Mouse (Mus musculus) kidney, postnatal 0 days (tissue): ENCODE results near the gene Olfr603. TPM values are rescaled to one million over a fixed set of nuclear protein-coding genes. Genes with fewer than 3 reads are reported as not detected.

ENCODE experiments used
- ATAC-seq: fragments of 200-750 bp; cut with Nextera tagmentation; replicated peaks from 2 replicates; pipeline ENCODE4 v1.8.0; 2017; ENCODE audit warnings: low read depth, moderate number of reproducible peaks, moderate TSS enrichment, moderate library complexity; ENCODE audit not compliant: low FRiP score
- DNase-seq: peaks from one replicate; pipeline ENCODE4 v3.0.0-alpha.2; 2016; ENCODE audit warnings: low spot score
- H3K27ac ChIP-seq: fragments of 300-500 bp; sonication (generic); 2 replicates; pipeline ENCODE4 v1.5.1; 2014; ENCODE audit warnings: mild to moderate bottlenecking
- H3K27me3 ChIP-seq: fragments of 300-500 bp; sonication (generic); 2 replicates; pipeline ENCODE4 v1.6.1; 2014; ENCODE audit warnings: low read length, mixed read lengths; ENCODE audit not compliant: insufficient read depth
- H3K36me3 ChIP-seq: fragments of 300-500 bp; sonication (generic); 2 replicates; pipeline ENCODE4 v1.6.1; 2014; ENCODE audit warnings: low read length, mixed read lengths; ENCODE audit not compliant: insufficient read depth
- H3K4me1 ChIP-seq: fragments of 300-500 bp; sonication (generic); replicated peaks from 2 replicates; pipeline ENCODE4 v1.6.1; 2014; ENCODE audit warnings: antibody characterized with exemption, low read length, mixed read lengths; ENCODE audit not compliant: insufficient read depth
- H3K4me2 ChIP-seq: fragments of 300-500 bp; sonication (generic); 2 replicates; pipeline ENCODE4 v1.6.1; 2014; ENCODE audit warnings: mild to moderate bottlenecking, low read length, moderate library complexity, mixed read lengths
- H3K4me3 ChIP-seq: fragments of 300-500 bp; sonication (generic); replicated peaks from 2 replicates; pipeline ENCODE4 v1.5.1; 2014; ENCODE audit warnings: low read depth, low read length
- H3K9ac ChIP-seq: fragments of 300-500 bp; sonication (generic); 2 replicates; pipeline ENCODE4 v1.6.1; 2014; ENCODE audit warnings: low read depth, low read length
- H3K9me3 ChIP-seq: fragments of 300-500 bp; sonication (generic); replicated peaks from 2 replicates; pipeline ENCODE4 v1.6.1; 2016; ENCODE audit warnings: low read length, inconsistent platforms, mixed read lengths
- CTCF ChIP-seq: IDR thresholded peaks from 2 replicates; pipeline ENCODE4 v1.5.1; 2016; ENCODE audit warnings: antibody characterized with exemption, low read depth, mild to moderate bottlenecking, moderate library complexity
- WGBS: fragments of 180-500 bp; shearing (Covaris S2); extraction: QIAGEN DNeasy Blood & Tissue Kit; methylation state at CpG from one replicate; pipeline ENCODE4 v1.1.7; 2014; 5-methylcytosine and 5-hydroxymethylcytosine counted together
- microRNA-seq: library from miRNA; unstranded; fragments of <30 nt; microRNA quantifications from one replicate; pipeline ENCODE4, GENCODE M21; 2016
- polyA plus RNA-seq: library from polyadenylated mRNA; unstranded; fragments of >200 nt; fragmentation: Nextera tagmentation; extraction: Ambion mirVana; gene quantifications from 2 replicates; pipeline ENCODE4 v1.2.1, GENCODE M21; 2015

The Olfr603 gene
- polyA plus RNA-seq, 1 experiment from 2014 or later = not detected

- Histone ChIP-seq H3K4me2 (no peak within 1 kb of the TSS), H3K27ac (no peak within 1 kb of the TSS), H3K36me3 (no peaks in the 10 kb centered on the region), H3K9ac (no peak within 1 kb of the TSS), H3K27me3 (no peaks in the 10 kb centered on the region), H3K4me1 (no peaks in the 10 kb centered on the region), H3K9me3 (no peaks in the 10 kb centered on the region), H3K4me3 (no peak within 1 kb of the TSS)
- no peak for TF ChIP-seq CTCF
- DNase-seq (no peak), ATAC-seq (no peak)
- 78% methylated on average over 1 of the region's 1 CpGs for WGBS
Observed at GRCm38 (mm10) chr7:103335617-103336016, 50.4 kb downstream of the Olfr603 start, which contains the start of gene Olfr599. TSS of gene Olfr599 (plus strand) at chr7:103335917.

Small RNA genes within 50 kb of the gene (microRNA-seq; reads per million reads assigned to microRNA genes)
- gene Gm25774 = not detected

Other genes with a start within 250 kb of the Olfr603 start
- not detected in 2 replicates for gene Olfr588-ps1, start 245.3 kb downstream of the Olfr603 start, polyA plus RNA-seq
- not detected in 2 replicates for gene Olfr589, start 229.8 kb downstream of the Olfr603 start, polyA plus RNA-seq
- gene Olfr591, start 207.8 kb downstream of the Olfr603 start, polyA plus RNA-seq = not detected in 2 replicates
- not detected in 2 replicates for gene Olfr592, start 201.4 kb downstream of the Olfr603 start, polyA plus RNA-seq
- gene Olfr593, start 174.3 kb downstream of the Olfr603 start, polyA plus RNA-seq = not detected in 2 replicates
- not detected in 2 replicates for gene Olfr594, start 169.2 kb downstream of the Olfr603 start, polyA plus RNA-seq
- gene Usp17ld, start 133.7 kb downstream of the Olfr603 start, polyA plus RNA-seq = not detected in 2 replicates
- gene Olfr596, start 80.5 kb downstream of the Olfr603 start, polyA plus RNA-seq = not detected in 2 replicates
- gene Olfr597, start 69.9 kb downstream of the Olfr603 start, polyA plus RNA-seq = not detected in 2 replicates
- not detected in 2 replicates for gene Olfr598, start 62.6 kb downstream of the Olfr603 start, polyA plus RNA-seq
- gene Olfr599, start 50.3 kb downstream of the Olfr603 start, polyA plus RNA-seq = not detected in 2 replicates
- not detected in 2 replicates for gene Olfr600, start 36.5 kb downstream of the Olfr603 start, polyA plus RNA-seq
- not detected in 2 replicates for gene Olfr601, start 23.5 kb downstream of the Olfr603 start, polyA plus RNA-seq
- gene Usp17lc, start 28.9 kb upstream of the Olfr603 start, polyA plus RNA-seq = not detected in 2 replicates
- gene Olfr605, start 59.3 kb upstream of the Olfr603 start, polyA plus RNA-seq = not detected in 2 replicates
- not detected in 2 replicates for gene Olfr606, start 62.9 kb upstream of the Olfr603 start, polyA plus RNA-seq
- not detected in 2 replicates for gene Olfr607, start 78.0 kb upstream of the Olfr603 start, polyA plus RNA-seq
- gene Olfr608, start 83.7 kb upstream of the Olfr603 start, polyA plus RNA-seq = not detected in 2 replicates
- gene Olfr609, start 111.9 kb upstream of the Olfr603 start, polyA plus RNA-seq = not detected in 2 replicates
- not detected in 2 replicates for gene Olfr610, start 125.9 kb upstream of the Olfr603 start, polyA plus RNA-seq
- not detected in 2 replicates for gene Olfr611, start 134.7 kb upstream of the Olfr603 start, polyA plus RNA-seq
- gene Olfr612, start 156.5 kb upstream of the Olfr603 start, polyA plus RNA-seq = not detected in 2 replicates
- not detected in 2 replicates for gene Olfr613, start 161.9 kb upstream of the Olfr603 start, polyA plus RNA-seq
- gene Olfr615, start 169.9 kb upstream of the Olfr603 start, polyA plus RNA-seq = not detected in 2 replicates
- not detected in 2 replicates for gene Olfr616, start 183.0 kb upstream of the Olfr603 start, polyA plus RNA-seq
- not detected in 2 replicates for gene Olfr617, start 186.9 kb upstream of the Olfr603 start, polyA plus RNA-seq
- gene Olfr618, start 203.9 kb upstream of the Olfr603 start, polyA plus RNA-seq = not detected in 2 replicates
- gene Olfr619, start 214.4 kb upstream of the Olfr603 start, polyA plus RNA-seq = not detected in 2 replicates
- not detected in 2 replicates for gene Olfr620, start 226.4 kb upstream of the Olfr603 start, polyA plus RNA-seq